Mouse (Mus musculus): ENCODE data around the gene Gm21988. TPM values are rescaled to one million over a fixed set of nuclear protein-coding genes. Genes with fewer than 3 reads are reported as not detected.

Gene Gm21988
- polyA plus RNA-seq, 1 experiment from 2014 or later: 16.3 TPM

DNA sequence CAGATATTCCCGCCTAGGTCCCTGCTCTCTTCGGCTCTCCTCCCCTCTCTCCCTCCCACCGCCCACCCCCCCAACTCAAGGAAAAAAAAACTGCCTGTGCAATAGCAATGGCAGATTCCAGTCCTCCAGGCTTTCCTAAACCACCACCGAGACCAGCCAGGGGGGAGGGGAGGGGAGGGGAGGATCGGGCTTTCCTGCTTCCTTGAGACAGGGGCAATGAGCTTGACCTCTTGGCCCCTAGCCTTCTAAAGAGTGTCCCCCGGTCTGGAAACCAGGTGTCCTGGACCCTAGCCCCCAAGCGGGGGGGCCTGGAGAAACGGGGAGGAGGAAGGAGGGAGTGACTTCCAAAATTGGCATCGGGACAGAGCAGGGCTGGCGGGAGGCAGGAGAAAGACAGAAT is 7.1 kb downstream of the Gm21988 start:
- Histone ChIP-seq H3K4me3 (replicated peaks; ENCODE audit: low read depth, low read length) (peak overlapping the region; percentile 26), H3K36me3 (ENCODE audit: control insufficient read depth, insufficient read depth, low read length) (peaks cover 18% of the 10 kb centered on the region), H3K9ac (replicated peaks; ENCODE audit: low read length) (peak overlapping the region; percentile 51), H3K27me3 (ENCODE audit: control insufficient read depth, insufficient read depth, low read length) (peaks cover 32% of the 10 kb centered on the region), H3K4me2 (ENCODE audit: low read length) (peak overlapping the region; percentile 51), H3K27ac (replicated peaks; ENCODE audit: low read depth, low read length) (no peak overlapping the region), H3K9me3 (ENCODE audit: control insufficient read depth, low read length) (no peaks in the 10 kb centered on the region), H3K4me1 (ENCODE audit: control insufficient read depth, insufficient read depth, low read length) (peaks cover 22% of the 10 kb centered on the region)
- WGBS: 8% methylated on average over 10 of the region's 10 CpGs
- DNase-seq: peak; percentile 46
- ATAC-seq (ENCODE audit: low FRiP score, low TSS enrichment): no peak

GRCm38 (mm10) chr11:70230239-70230727 is 9.3 kb downstream of the Gm21988 start:
- no peak overlapping the region for H3K4me3 ChIP-seq (replicated peaks; ENCODE audit: low read depth, low read length)
- no peak overlapping the region for H3K27ac ChIP-seq (replicated peaks; ENCODE audit: low read depth, low read length)
- under 1% methylated on average over 32 of the region's 32 CpGs for WGBS
- ATAC-seq (ENCODE audit: low FRiP score, low TSS enrichment) (no peak), DNase-seq (peak; percentile 90)
- H3K4me2 ChIP-seq (ENCODE audit: low read length): peak overlapping the region; percentile 42
- peaks cover 9% of the 10 kb centered on the region for H3K36me3 ChIP-seq (ENCODE audit: control insufficient read depth, insufficient read depth, low read length)
- no peaks in the 10 kb centered on the region for H3K9me3 ChIP-seq (ENCODE audit: control insufficient read depth, low read length)
- H3K27me3 ChIP-seq (ENCODE audit: control insufficient read depth, insufficient read depth, low read length): peaks cover 52% of the 10 kb centered on the region
- H3K9ac ChIP-seq (replicated peaks; ENCODE audit: low read length): no peak overlapping the region
- peaks cover 10% of the 10 kb centered on the region; the same call in 1 of the 2 replicates for H3K4me1 ChIP-seq (ENCODE audit: control insufficient read depth, insufficient read depth, low read length)

DNA sequence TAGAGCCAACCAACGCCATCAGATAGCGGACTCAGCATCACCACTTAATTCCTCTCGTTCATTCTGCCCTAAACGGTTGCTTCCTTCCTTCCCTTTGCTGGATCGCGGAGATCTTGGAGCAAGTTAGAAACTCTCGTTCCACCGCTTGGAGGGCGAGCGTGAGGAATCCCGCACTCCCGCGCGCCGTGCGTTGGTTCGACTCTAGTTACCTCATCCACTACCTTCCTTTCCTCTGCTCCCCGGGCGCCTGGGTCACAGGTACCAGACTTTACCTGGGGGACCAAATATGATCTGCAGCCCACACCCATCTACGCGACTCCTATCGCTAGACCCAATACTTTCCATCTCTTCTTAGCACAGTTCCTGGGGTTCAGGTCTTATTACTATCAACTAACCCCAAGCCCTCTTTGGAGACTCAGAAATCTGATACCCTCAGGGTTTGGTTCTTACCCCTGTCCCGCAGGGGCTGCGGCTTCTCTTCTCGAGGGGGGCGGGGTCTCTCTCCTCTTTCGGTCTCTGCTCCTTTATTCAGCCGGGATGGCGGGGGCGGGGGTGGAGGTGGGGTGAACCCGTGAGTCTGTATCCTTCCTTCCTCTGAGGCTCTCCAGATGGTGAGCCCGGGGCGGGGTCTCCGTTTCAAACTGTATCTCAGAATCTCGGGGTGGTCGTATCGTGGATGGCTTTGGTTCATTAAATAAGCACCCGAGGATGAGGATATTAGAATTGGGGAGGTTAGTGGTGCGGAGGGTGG is 10.2 kb downstream of the Gm21988 start, which contains the start of gene Bcl6b:
Bcl6b (minus strand) TSS at position 539 of the 751 bp plus-strand sequence.
- peaks cover 10% of the 10 kb centered on the region; the same call in 1 of the 2 replicates for H3K4me1 ChIP-seq (ENCODE audit: control insufficient read depth, insufficient read depth, low read length)
- H3K9me3 ChIP-seq (ENCODE audit: control insufficient read depth, low read length): no peaks in the 10 kb centered on the region
- H3K27ac ChIP-seq (replicated peaks; ENCODE audit: low read depth, low read length): no peak within 1 kb of the TSS
- ATAC-seq (ENCODE audit: low FRiP score, low TSS enrichment) (no peak), DNase-seq (peak; percentile 38)
- H3K4me3 ChIP-seq (replicated peaks; ENCODE audit: low read depth, low read length): peak within 1 kb of the TSS; percentile 24
- H3K4me2 ChIP-seq (ENCODE audit: low read length): peak within 1 kb of the TSS; percentile 49
- H3K36me3 ChIP-seq (ENCODE audit: control insufficient read depth, insufficient read depth, low read length): peaks cover under 1% of the 10 kb centered on the region
- no peak within 1 kb of the TSS; the same call in 1 of the 2 replicates for H3K9ac ChIP-seq (replicated peaks; ENCODE audit: low read length)
- WGBS: 2% methylated on average over 39 of the region's 39 CpGs
- peaks cover 56% of the 10 kb centered on the region for H3K27me3 ChIP-seq (ENCODE audit: control insufficient read depth, insufficient read depth, low read length)

- Histone ChIP-seq H3K27ac (replicated peaks; ENCODE audit: low read depth, low read length) (no peak overlapping the region), H3K4me2 (ENCODE audit: low read length) (peak overlapping the region; percentile 49), H3K9me3 (ENCODE audit: control insufficient read depth, low read length) (no peaks in the 10 kb centered on the region), H3K27me3 (ENCODE audit: control insufficient read depth, insufficient read depth, low read length) (peaks cover 56% of the 10 kb centered on the region), H3K9ac (replicated peaks; ENCODE audit: low read length) (no peak overlapping the region; the same call in 1 of the 2 replicates), H3K4me1 (ENCODE audit: control insufficient read depth, insufficient read depth, low read length) (peaks cover 10% of the 10 kb centered on the region; the same call in 1 of the 2 replicates), H3K36me3 (ENCODE audit: control insufficient read depth, insufficient read depth, low read length) (no peaks in the 10 kb centered on the region), H3K4me3 (replicated peaks; ENCODE audit: low read depth, low read length) (peak overlapping the region; percentile 24)
- WGBS: 1% methylated on average over 19 of the region's 19 CpGs
- peak; percentile 89 for DNase-seq
- ATAC-seq (ENCODE audit: low FRiP score, low TSS enrichment): no peak
Observed at GRCm38 (mm10) chr11:70228828-70229227, 10.8 kb downstream of the Gm21988 start.

GRCm38 (mm10) chr11:70227661-70228245 is 11.9 kb downstream of the Gm21988 start:
- Histone ChIP-seq H3K36me3 (ENCODE audit: control insufficient read depth, insufficient read depth, low read length) (no peaks in the 10 kb centered on the region), H3K4me1 (ENCODE audit: control insufficient read depth, insufficient read depth, low read length) (peaks cover 5% of the 10 kb centered on the region; the same call in 1 of the 2 replicates), H3K4me3 (replicated peaks; ENCODE audit: low read depth, low read length) (no peak overlapping the region), H3K27ac (replicated peaks; ENCODE audit: low read depth, low read length) (no peak overlapping the region), H3K9ac (replicated peaks; ENCODE audit: low read length) (no peak overlapping the region), H3K4me2 (ENCODE audit: low read length) (no peak overlapping the region), H3K27me3 (ENCODE audit: control insufficient read depth, insufficient read depth, low read length) (peaks cover 56% of the 10 kb centered on the region), H3K9me3 (ENCODE audit: control insufficient read depth, low read length) (no peaks in the 10 kb centered on the region)
- WGBS: 87% methylated on average over 4 of the region's 4 CpGs
- DNase-seq (no peak), ATAC-seq (ENCODE audit: low FRiP score, low TSS enrichment) (no peak)

GRCm38 (mm10) chr11:70227126-70227525 is 12.5 kb downstream of the Gm21988 start:
- Histone ChIP-seq H3K9ac (replicated peaks; ENCODE audit: low read length) (0 out of 2 replicates have a peak overlapping the region, but pooled peaks have one; percentile 13), H3K4me1 (ENCODE audit: control insufficient read depth, insufficient read depth, low read length) (peaks cover 7% of the 10 kb centered on the region; the same call in 1 of the 2 replicates), H3K27ac (replicated peaks; ENCODE audit: low read depth, low read length) (no peak overlapping the region), H3K36me3 (ENCODE audit: control insufficient read depth, insufficient read depth, low read length) (no peaks in the 10 kb centered on the region), H3K9me3 (ENCODE audit: control insufficient read depth, low read length) (no peaks in the 10 kb centered on the region), H3K27me3 (ENCODE audit: control insufficient read depth, insufficient read depth, low read length) (peaks cover 56% of the 10 kb centered on the region), H3K4me3 (replicated peaks; ENCODE audit: low read depth, low read length) (no peak overlapping the region), H3K4me2 (ENCODE audit: low read length) (peak overlapping the region; percentile 41; the same call in 1 of the 2 replicates)
- WGBS: 43% methylated on average over 5 of the region's 5 CpGs
- no peak for DNase-seq
- no peak for ATAC-seq (ENCODE audit: low FRiP score, low TSS enrichment)

DNA sequence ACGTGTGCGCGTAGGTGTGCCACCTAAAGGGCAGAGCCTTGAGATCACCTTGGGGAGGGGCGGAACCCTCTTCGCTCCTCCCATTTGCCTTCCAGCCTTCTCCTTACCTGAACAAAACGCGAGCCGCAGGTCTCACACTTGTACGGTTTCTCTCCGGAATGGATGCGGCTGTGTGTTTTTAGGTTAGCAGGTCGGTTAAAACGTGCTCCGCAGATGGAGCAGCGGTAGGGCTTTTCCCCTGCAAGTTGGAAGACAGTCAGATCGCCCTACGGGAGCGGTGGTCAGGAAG is 13.1 kb downstream of the Gm21988 start:
- Histone ChIP-seq H3K27me3 (ENCODE audit: control insufficient read depth, insufficient read depth, low read length) (peaks cover 56% of the 10 kb centered on the region), H3K4me1 (ENCODE audit: control insufficient read depth, insufficient read depth, low read length) (peaks cover 13% of the 10 kb centered on the region), H3K9ac (replicated peaks; ENCODE audit: low read length) (0 out of 2 replicates have a peak overlapping the region, but pooled peaks have one; percentile 13), H3K4me2 (ENCODE audit: low read length) (peak overlapping the region; percentile 41), H3K9me3 (ENCODE audit: control insufficient read depth, low read length) (no peaks in the 10 kb centered on the region), H3K27ac (replicated peaks; ENCODE audit: low read depth, low read length) (no peak overlapping the region), H3K4me3 (replicated peaks; ENCODE audit: low read depth, low read length) (peak overlapping the region; percentile 18), H3K36me3 (ENCODE audit: control insufficient read depth, insufficient read depth, low read length) (no peaks in the 10 kb centered on the region)
- 10% methylated on average over 18 of the region's 18 CpGs for WGBS
- ATAC-seq (ENCODE audit: low FRiP score, low TSS enrichment) (no peak), DNase-seq (no peak)

- H3K27ac ChIP-seq (replicated peaks; ENCODE audit: low read depth, low read length): no peak overlapping the region
- no peaks in the 10 kb centered on the region for H3K36me3 ChIP-seq (ENCODE audit: control insufficient read depth, insufficient read depth, low read length)
- peaks cover 14% of the 10 kb centered on the region for H3K4me1 ChIP-seq (ENCODE audit: control insufficient read depth, insufficient read depth, low read length)
- H3K4me3 ChIP-seq (replicated peaks; ENCODE audit: low read depth, low read length): peak overlapping the region; percentile 18
- H3K4me2 ChIP-seq (ENCODE audit: low read length): peak overlapping the region; percentile 41
- H3K9me3 ChIP-seq (ENCODE audit: control insufficient read depth, low read length): no peaks in the 10 kb centered on the region
- ATAC-seq (ENCODE audit: low FRiP score, low TSS enrichment) (no peak), DNase-seq (peak; percentile 52)
- no peak overlapping the region for H3K9ac ChIP-seq (replicated peaks; ENCODE audit: low read length)
- WGBS: 19% methylated on average over 27 of the region's 27 CpGs
- H3K27me3 ChIP-seq (ENCODE audit: control insufficient read depth, insufficient read depth, low read length): peaks cover 56% of the 10 kb centered on the region
Observed at GRCm38 (mm10) chr11:70225798-70226601, 13.6 kb downstream of the Gm21988 start.
